Mouse (Mus musculus) heart, adult 8-10 months (tissue): ENCODE data around the gene Prkag2. TPM values are rescaled to one million over a fixed set of nuclear protein-coding genes. Genes with fewer than 3 reads are reported as not detected.
"Not testable (repeated sequence)": the region's sequence is repeated elsewhere in the genome, so short reads cannot be mapped to it uniquely, and the experiment has no call there.

Source experiments
- DNase-seq: peaks from one replicate; pipeline ENCODE4 v3.0.0; 2022; ENCODE audit warnings: low spot score
- total RNA-seq, 4 experiments: library from RNA; stranded (reverse); gene quantifications; 2 replicates each; pipeline ENCODE4 v1.2.4; 2022

The Prkag2 gene
- total RNA-seq, 4 experiments from 2014 or later, result 26.9 to 39.0 (median 30.5) TPM

- no peak for DNase-seq
Observed at GRCm38 (mm10) chr5:24826056-24826770, 274.2 kb downstream of the Prkag2 start.

- no peak for DNase-seq
Observed at GRCm38 (mm10) chr5:24825365-24826055, 274.9 kb downstream of the Prkag2 start.

GRCm38 (mm10) chr5:24823864-24824405 is 276.5 kb downstream of the Prkag2 start:
- DNase-seq, result no peak

GRCm38 (mm10) chr5:24822781-24823180 is 277.7 kb downstream of the Prkag2 start:
- no peak for DNase-seq

GRCm38 (mm10) chr5:24822231-24822630 is 278.2 kb downstream of the Prkag2 start:
- DNase-seq, result not testable (repeated sequence)

- DNase-seq, result no peak
Observed at GRCm38 (mm10) chr5:24821403-24821841, 279.0 kb downstream of the Prkag2 start.

GRCm38 (mm10) chr5:24820627-24821026 is 279.8 kb downstream of the Prkag2 start:
- no peak for DNase-seq

GRCm38 (mm10) chr5:24817191-24817590 is 283.3 kb downstream of the Prkag2 start:
- DNase-seq, result no peak

- DNase-seq, result no peak
Observed at GRCm38 (mm10) chr5:24813946-24814345, 286.5 kb downstream of the Prkag2 start.

- DNase-seq, result no peak
Observed at GRCm38 (mm10) chr5:24813005-24813404, 287.4 kb downstream of the Prkag2 start.

Other genes starting within 250 kb of the Prkag2 start
- not detected for gene Galntl5, start 80.8 kb upstream of the Prkag2 start, total RNA-seq
- 10 to 100 TPM; 19.5 to 21.8 (median 19.8) TPM for gene Galnt11, start 121.3 kb upstream of the Prkag2 start, total RNA-seq
- not detected for gene E130116L18Rik, start 122.5 kb upstream of the Prkag2 start, total RNA-seq